Mouse (Mus musculus) spleen, adult 10 weeks (tissue): ENCODE results near the gene Auh. TPM values are rescaled to one million over a fixed set of nuclear protein-coding genes. Genes with fewer than 3 reads are reported as not detected.

Experiments used
- polyA plus RNA-seq: library from polyadenylated mRNA; stranded (reverse); fragments of 350-450 nt; fragmentation: Illumina TruSeq; extraction: RNeasy Lipid Tissue Mini Kit (QIAGEN cat#74804); gene quantifications from one replicate; pipeline ENCODE4 v1.2.3, GENCODE M21; 2015; ENCODE audit warnings: low replicate concordance; ENCODE audit not compliant: insufficient read depth

Auh gene
- polyA plus RNA-seq: 33.0 TPM

DNA sequence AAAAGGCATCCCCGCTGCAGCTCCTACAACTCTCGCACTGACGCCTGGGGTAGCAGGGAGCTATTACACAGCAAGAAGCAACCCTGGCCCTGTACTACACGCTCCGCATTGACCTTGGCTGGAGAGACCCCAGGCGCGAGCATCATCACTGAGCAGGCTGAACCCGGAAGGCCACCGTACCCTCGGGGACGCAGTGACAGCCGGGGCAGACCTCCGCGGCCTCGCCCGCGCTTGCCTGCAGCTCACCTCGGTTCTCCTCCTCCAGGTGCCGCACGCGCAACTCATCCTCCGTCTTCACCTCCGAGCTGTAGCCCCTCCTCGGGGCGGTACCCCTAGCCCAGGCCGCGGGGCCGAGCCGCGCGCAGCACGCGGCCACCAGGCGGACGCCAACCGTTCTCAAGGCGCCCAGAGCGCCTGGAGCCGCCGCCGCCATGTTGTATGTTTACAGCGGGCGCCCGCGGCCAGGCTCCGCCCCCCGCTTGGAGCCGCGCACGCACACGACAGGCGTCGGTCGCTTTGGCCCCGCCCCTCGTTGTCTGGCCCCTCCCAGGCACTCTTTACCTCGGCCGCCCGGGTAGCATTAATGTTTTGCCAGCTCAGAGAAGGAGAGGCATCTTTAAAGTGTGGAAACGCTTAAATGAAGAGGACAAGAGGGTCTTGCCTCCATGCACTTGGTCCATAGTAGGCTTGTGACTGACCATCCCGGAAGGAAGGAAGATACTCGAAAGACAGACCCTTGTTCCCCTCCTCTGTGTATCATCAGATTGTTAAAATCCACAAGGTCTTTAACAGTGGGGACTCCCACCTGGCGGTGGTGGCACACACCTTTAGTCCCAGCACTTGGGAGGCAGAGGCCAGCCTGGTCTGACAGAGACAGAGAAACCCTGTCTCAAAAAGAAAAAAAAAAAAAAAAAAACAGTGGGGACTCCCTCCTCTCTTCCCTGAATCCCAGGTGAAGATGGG lies at the start of gene Auh:
Gene Auh (minus strand): TSS at position 473 of the 963 bp plus-strand sequence.

Other genes starting within 250 kb of the Auh start
- gene Nfil3, start 51.4 kb upstream of the Auh start, polyA plus RNA-seq: 3.5 TPM